Mouse (Mus musculus) CH12.LX (cell line): ENCODE results near the gene Ovca2. TPM values are rescaled to one million over a fixed set of nuclear protein-coding genes. Genes with fewer than 3 reads are reported as not detected.

ENCODE experiments used
- DNase-seq: peaks from one replicate; pipeline ENCODE4 v3.0.0-alpha.2; 2013; ENCODE audit errors: extremely low read depth
- H3K27ac ChIP-seq: 2 replicates; pipeline ENCODE4 v1.5.1; 2012; ENCODE audit warnings: low read depth, mild to moderate bottlenecking, control low read depth, moderate library complexity; ENCODE audit not compliant: insufficient read depth
- H3K27me3 ChIP-seq: replicated peaks from 2 replicates; pipeline ENCODE3; 2012; ENCODE audit warnings: inconsistent platforms
- H3K36me3 ChIP-seq, 2 experiments: replicated peaks in 1 of 2; 2 replicates each; pipeline versions ENCODE3 to v1.6.1; 2012; ENCODE audit warnings: inconsistent platforms in 1 of 2, low read length in 1 of 2, mild to moderate bottlenecking in 1 of 2, mixed read lengths in 1 of 2, moderate library complexity in 1 of 2; ENCODE audit not compliant: control insufficient read depth in 1 of 2, insufficient read depth in 1 of 2
- H3K4me1 ChIP-seq, 2 experiments: 2 replicates each; pipeline ENCODE4 v1.6.1; 2012; ENCODE audit warnings: inconsistent platforms in 1 of 2, moderate library complexity in 1 of 2; ENCODE audit not compliant: insufficient read depth in 2 of 2, control insufficient read depth in 1 of 2
- H3K4me2 ChIP-seq: 2 replicates; pipeline ENCODE4 v1.6.1; 2012; ENCODE audit warnings: low read depth, mild to moderate bottlenecking, control low read depth; ENCODE audit not compliant: poor library complexity, insufficient read depth, severe bottlenecking
- H3K4me3 ChIP-seq, 3 experiments: fragments of 150-350 bp in 1 of 3; sonication (generic) in 1 of 3; replicated peaks in 1 of 3; 2 replicates each; pipeline versions ENCODE3 to v1.5.1; 2011 to 2012; ENCODE audit warnings: low read depth in 2 of 3, low read length in 2 of 3, mild to moderate bottlenecking in 2 of 3, moderate library complexity in 2 of 3, control low read depth in 1 of 3, improper control_type of control experiment in 1 of 3, inconsistent platforms in 1 of 3, mixed read lengths in 1 of 3; ENCODE audit not compliant: poor library complexity in 1 of 3
- H3K79me2 ChIP-seq: replicated peaks from 2 replicates; pipeline ENCODE4 v1.6.1; 2012; ENCODE audit warnings: mild to moderate bottlenecking, moderate library complexity; ENCODE audit not compliant: control insufficient read depth, poor library complexity, insufficient read depth, severe bottlenecking; ENCODE audit errors: extremely low read depth
- H3K9ac ChIP-seq: 2 replicates; pipeline ENCODE4 v1.6.1; 2012; ENCODE audit warnings: low read depth, mild to moderate bottlenecking, control low read depth, moderate library complexity; ENCODE audit not compliant: insufficient read depth
- H3K9me3 ChIP-seq: replicated peaks from 2 replicates; pipeline ENCODE3; 2012; ENCODE audit warnings: low read length, inconsistent platforms, mixed read lengths
- BHLHE40 ChIP-seq: IDR thresholded peaks from 2 replicates; pipeline ENCODE4 v1.6.1; 2011; ENCODE audit warnings: mild to moderate bottlenecking, low read depth, low read length, improper control_type of control experiment
- CTCF ChIP-seq, 2 experiments: IDR thresholded peaks in 1 of 2; conservative IDR thresholded peaks in 1 of 2; 2 replicates each; pipeline ENCODE4 v1.5.1; 2011 to 2012; ENCODE audit warnings: low read depth in 2 of 2, low read length in 2 of 2, improper control_type of control experiment in 1 of 2, inconsistent platforms in 1 of 2, mild to moderate bottlenecking in 1 of 2, moderate library complexity in 1 of 2
- ETS1 ChIP-seq: conservative IDR thresholded peaks from 2 replicates; pipeline ENCODE4 v1.6.1; 2012; ENCODE audit warnings: low read depth, mild to moderate bottlenecking, inconsistent platforms, low read length, improper control_type of control experiment, moderate library complexity
- HCFC1 ChIP-seq: IDR thresholded peaks from 2 replicates; pipeline ENCODE4 v1.6.1; 2012; ENCODE audit warnings: low read depth, mild to moderate bottlenecking, inconsistent platforms, low read length, improper control_type of control experiment
- IRF4 ChIP-seq: IDR thresholded peaks from 2 replicates; pipeline ENCODE4 v1.6.1; 2014; ENCODE audit warnings: low read depth, mild to moderate bottlenecking, inconsistent platforms, low read length, improper control_type of control experiment
- JUND ChIP-seq: conservative IDR thresholded peaks from 2 replicates; pipeline ENCODE4 v1.6.1; 2011; ENCODE audit warnings: low read depth, low read length, improper control_type of control experiment
- MAX ChIP-seq: IDR thresholded peaks from 2 replicates; pipeline ENCODE4 v1.6.1; 2011; ENCODE audit warnings: low read length, improper control_type of control experiment
- MAZ ChIP-seq: IDR thresholded peaks from 2 replicates; pipeline ENCODE4 v1.6.1; 2012; ENCODE audit warnings: low read depth, mild to moderate bottlenecking, inconsistent platforms, low read length, improper control_type of control experiment, moderate library complexity
- MXI1 ChIP-seq: IDR thresholded peaks from 2 replicates; pipeline ENCODE4 v1.6.1; 2011; ENCODE audit warnings: mild to moderate bottlenecking, low read depth, low read length, improper control_type of control experiment
- NRF1 ChIP-seq: IDR thresholded peaks from 2 replicates; pipeline ENCODE4 v1.6.1; 2014; ENCODE audit warnings: low read depth, mild to moderate bottlenecking, inconsistent platforms, low read length, improper control_type of control experiment, moderate library complexity
- RAD21 ChIP-seq: IDR thresholded peaks from 2 replicates; pipeline ENCODE4 v1.6.1; 2011; ENCODE audit warnings: low read depth, mild to moderate bottlenecking, low read length, improper control_type of control experiment, moderate library complexity
- USF1 ChIP-seq: IDR thresholded peaks from 2 replicates; pipeline ENCODE4 v1.6.1; 2014; ENCODE audit warnings: low read depth, mild to moderate bottlenecking, inconsistent platforms, low read length, improper control_type of control experiment
- USF2 ChIP-seq: conservative IDR thresholded peaks from 2 replicates; pipeline ENCODE4 v1.6.1; 2011; ENCODE audit warnings: low read depth, low read length, improper control_type of control experiment
- ZKSCAN1 ChIP-seq: IDR thresholded peaks from 2 replicates; pipeline ENCODE4 v1.6.1; 2012; ENCODE audit warnings: low read depth, inconsistent platforms, low read length, improper control_type of control experiment, borderline replicate concordance
- ZNF384 ChIP-seq: IDR thresholded peaks from 2 replicates; pipeline ENCODE4 v1.6.1; 2012; ENCODE audit warnings: low read depth, low read length, improper control_type of control experiment, inconsistent platforms
- dilution Hi-C: fragments of 300-500 bp; cut with MboI; formaldehyde crosslinking; loops from 2 replicates; pipeline ENCODE4 v1.14.3; 2020; ENCODE audit warnings: low sequenced_read_pairs; ENCODE audit not compliant: extremely low pct_unique_long_range_greater_than_20kb, extremely low pct_ligation_motif_present
- in situ Hi-C: fragments of 300-500 bp; cut with MboI; formaldehyde crosslinking; loops from 3 replicates; pipeline ENCODE4 v1.14.3; 2019; ENCODE audit warnings: low sequenced_read_pairs, low pct_ligation_motif_present, low pct_unique_long_range_greater_than_20kb, mixed read lengths
- polyA plus RNA-seq: library from polyadenylated mRNA; unstranded; fragments of >175 nt; gene quantifications from 2 replicates; pipeline ENCODE4 v1.2.1, GENCODE M21; 2012; ENCODE audit warnings: low read depth; ENCODE audit not compliant: insufficient read length
- total RNA-seq, 2 experiments: library from RNA; depleted of rRNA; stranded (reverse); fragments of 300-350 nt in 1 of 2; fragments of >200 nt in 1 of 2; gene quantifications; 2 replicates each; pipeline ENCODE4 v1.2.3; 2012 to 2014

Gene Ovca2
- total and polyA plus RNA-seq, 3 experiments: 20.7 to 86.9 (median 32.1) TPM

DNA sequence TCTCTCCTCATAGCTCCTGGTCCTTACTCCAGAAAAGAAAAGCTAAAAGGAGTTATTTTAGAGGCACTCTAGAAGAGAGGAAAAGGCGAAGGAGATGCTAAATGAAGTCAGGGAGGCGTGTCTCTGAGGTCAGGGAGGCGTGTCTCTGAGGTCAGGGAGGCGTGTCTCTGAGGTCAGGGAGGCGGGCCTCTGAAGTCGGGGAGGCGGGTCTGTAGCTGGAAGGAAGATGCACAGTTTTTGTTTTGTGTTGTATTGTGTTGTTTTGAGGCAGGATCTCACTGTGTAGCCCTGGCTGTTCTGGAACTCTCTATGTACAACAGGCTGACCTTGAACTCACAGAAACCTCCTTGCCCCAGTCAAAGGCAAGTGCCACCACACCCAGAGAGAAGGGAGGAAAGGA, 19.3 kb upstream of the Ovca2 start:
- Histone ChIP-seq H3K4me2 (peak overlapping the region; percentile 23; the same call in 1 of the 2 replicates), H3K36me3 (no peaks in the 10 kb centered on the region), H3K27me3 (peaks cover 73% of the 10 kb centered on the region), H3K9me3 (peaks cover 10% of the 10 kb centered on the region), H3K79me2 (no peaks in the 10 kb centered on the region), H3K4me1 (peaks cover 11 to 28% of the 10 kb centered on the region in 2 experiments), H3K9ac (no peak overlapping the region), H3K27ac (no peak overlapping the region), H3K4me3 (no peak overlapping the region)
- in situ Hi-C loops (no loop called here), dilution Hi-C loops (no loop called here)
- TF ChIP-seq IRF4: no peak
- no peak for TF ChIP-seq ZNF384
- no peak for TF ChIP-seq NRF1
- no peak for TF ChIP-seq ETS1
- TF ChIP-seq MAZ: no peak
- TF ChIP-seq JUND: no peak
- TF ChIP-seq ZKSCAN1: no peak
- TF ChIP-seq HCFC1: no peak
- DNase-seq: peak; percentile 34

DNA sequence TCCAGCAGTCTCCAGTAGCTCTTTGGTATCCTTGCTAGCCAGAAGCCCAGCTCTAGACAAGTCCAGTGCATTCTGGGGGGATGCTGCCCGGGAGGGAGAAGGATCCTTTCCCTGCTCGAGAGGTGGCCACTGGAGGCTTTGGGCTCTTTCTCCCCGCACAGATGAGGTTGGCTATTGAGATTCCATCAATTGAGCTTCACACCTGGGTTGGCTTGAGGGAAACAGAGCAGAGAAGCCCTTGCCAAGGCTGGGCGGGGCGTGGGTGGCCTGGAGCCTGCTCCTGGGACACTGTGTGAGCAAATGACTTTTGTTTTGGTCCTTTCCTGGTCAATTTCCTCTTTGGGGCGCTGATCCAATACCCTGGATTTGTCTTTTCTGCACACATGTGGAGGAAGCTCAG, 17.5 kb upstream of the Ovca2 start:
- no peaks in the 10 kb centered on the region for H3K36me3 ChIP-seq
- peaks cover 78% of the 10 kb centered on the region for H3K27me3 ChIP-seq
- H3K4me3 ChIP-seq: no peak overlapping the region
- H3K4me2 ChIP-seq: no peak overlapping the region
- no peak overlapping the region for H3K27ac ChIP-seq
- H3K79me2 ChIP-seq: no peaks in the 10 kb centered on the region
- no peak for TF ChIP-seq RAD21
- no peak for TF ChIP-seq ZKSCAN1
- TF ChIP-seq MXI1: no peak
- TF ChIP-seq USF2: no peak
- TF ChIP-seq HCFC1: no peak
- TF ChIP-seq ZNF384: no peak
- H3K4me1 ChIP-seq: peaks cover 17 to 37% of the 10 kb centered on the region in 2 experiments
- dilution Hi-C loops (no loop called here), in situ Hi-C loops (no loop called here)
- H3K9me3 ChIP-seq: peaks cover 10% of the 10 kb centered on the region
- H3K9ac ChIP-seq: no peak overlapping the region
- no peak for DNase-seq

DNA sequence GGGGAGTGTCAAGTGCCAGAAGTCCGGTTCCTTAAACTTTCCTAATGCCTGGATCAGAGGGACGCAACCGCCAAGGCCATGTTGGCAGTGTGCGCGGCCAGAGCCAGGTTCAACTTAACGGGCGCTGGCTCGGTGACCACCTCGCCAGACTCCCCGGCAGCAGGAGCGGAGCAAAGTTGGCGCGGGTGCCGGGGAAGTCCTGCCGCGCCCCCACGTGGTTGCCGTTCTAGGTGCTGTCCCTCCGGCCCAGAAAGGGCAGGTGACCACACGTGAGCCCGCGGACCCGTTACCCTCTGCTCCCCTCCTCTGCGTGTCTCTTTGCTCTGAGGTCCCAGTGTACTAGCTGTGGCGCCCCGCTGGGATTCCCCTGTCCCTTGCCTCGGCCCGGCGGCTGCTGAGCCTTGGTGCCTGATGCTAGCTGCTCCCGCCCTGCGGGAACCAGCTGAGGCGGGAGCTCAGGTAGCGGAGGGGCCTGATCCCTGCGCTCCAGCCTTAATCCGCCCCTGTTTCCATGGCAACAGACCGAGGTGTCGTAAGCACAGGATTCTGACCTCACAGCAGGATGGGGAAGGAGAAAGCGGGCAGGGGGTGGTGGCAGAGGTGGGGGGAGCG, 16.3 kb upstream of the Ovca2 start:
- no peak for DNase-seq
- H3K36me3 ChIP-seq: no peaks in the 10 kb centered on the region
- in situ Hi-C loops: loop anchor here (5.0 kb wide), 2 partner anchors 32 to 92 kb away; no protein-coding TSS in a partner anchor

More for the DNA sequence above, 16.3 kb upstream of the Ovca2 start:
- H3K27me3 ChIP-seq: peaks cover 68% of the 10 kb centered on the region
- dilution Hi-C loops: no loop called here
- peak overlapping the region in 1 of 3 experiments; percentile 21 for H3K4me3 ChIP-seq
- no peak overlapping the region for H3K9ac ChIP-seq
- peak overlapping the region; percentile 89 for H3K4me2 ChIP-seq
- H3K79me2 ChIP-seq: peaks cover 2% of the 10 kb centered on the region; the same call in 1 of the 2 replicates
- no peak overlapping the region for H3K27ac ChIP-seq
- TF ChIP-seq NRF1 (0 out of 2 replicates have a peak, but pooled peaks have one; percentile 26), HCFC1 (no peak), USF1 (peak; percentile 55), MAX (peak; percentile 63; the same call in 1 of the 2 replicates), USF2 (no peak), ETS1 (peak; percentile 61; the same call in 1 of the 2 replicates), CTCF (conservative IDR thresholded peaks at IDR 0.05 in 1 of 2, IDR thresholded peaks at IDR 0.05 in 1 of 2; ENCODE audit: low read depth in 2 of 2, low read length in 2 of 2) (peak in 1 of 2 experiments; percentile 40; a peak in 2 of 4 replicates), IRF4 (peak; percentile 25; the same call in 1 of the 2 replicates), ZNF384 (no peak), MXI1 (peak; percentile 74; the same call in 1 of the 2 replicates), BHLHE40 (peak; percentile 97), RAD21 (no peak; the same call in 1 of the 2 replicates)
- TF ChIP-seq, all 38 proteins: peak for 8
- H3K4me1 ChIP-seq: peaks cover 21 to 44% of the 10 kb centered on the region in 2 experiments
- peaks cover 10% of the 10 kb centered on the region for H3K9me3 ChIP-seq
